Mouse (Mus musculus) layer of hippocampus, adult 2 months (tissue): ENCODE results near the gene Pqlc2. TPM values are rescaled to one million over a fixed set of nuclear protein-coding genes. Genes with fewer than 3 reads are reported as not detected.

Experiments
- DNase-seq, 2 experiments: peaks; one replicate each; pipeline ENCODE4 v3.0.0; 2022; ENCODE audit warnings: low spot score in 2 of 2
- H3K27ac ChIP-seq: fragments of 200-600 bp; 2 replicates; pipeline ENCODE4 v1.8.1; 2022
- H3K4me3 ChIP-seq: fragments of 200-600 bp; 2 replicates; pipeline ENCODE4 v1.8.1; 2022; ENCODE audit warnings: mild to moderate bottlenecking
- CTCF ChIP-seq: fragments of 200-600 bp; conservative IDR thresholded peaks from 2 replicates; pipeline ENCODE4 v1.8.1; 2022; ENCODE audit warnings: antibody characterized with exemption, mild to moderate bottlenecking, moderate library complexity
- microRNA-seq, 2 experiments: library from miRNA; unstranded; fragments of <30 nt; microRNA quantifications; one replicate each; pipeline ENCODE4 v1.2.0; 2021
- total RNA-seq, 2 experiments: library from RNA; stranded (reverse); gene quantifications; 2 replicates each; pipeline ENCODE4 v1.2.3; 2021

The Pqlc2 gene
- total RNA-seq, 2 experiments from 2014 or later, result 12.5 to 13.3 TPM

DNA sequence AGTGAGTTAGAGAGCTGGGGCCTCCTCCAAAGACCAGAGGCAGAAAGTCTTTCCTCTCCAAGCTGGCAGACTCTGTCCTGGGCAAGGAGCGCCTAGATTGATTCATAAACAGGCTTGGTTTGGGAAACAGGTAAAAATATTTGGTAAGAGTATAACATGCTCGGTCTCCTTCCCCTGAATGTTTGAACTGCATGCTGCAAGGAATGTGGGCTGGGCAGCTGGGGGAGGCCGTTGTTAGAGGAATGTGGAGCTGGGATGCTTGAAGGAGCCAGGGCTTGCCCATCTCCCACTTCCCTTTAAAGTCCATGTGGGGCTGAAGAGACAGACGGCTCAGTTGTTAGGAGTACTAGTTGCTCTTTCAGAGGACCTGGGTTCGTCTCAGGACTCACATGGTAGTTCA is 60.5 kb downstream of the Pqlc2 start:
- H3K4me3 ChIP-seq, result no peak overlapping the region
- DNase-seq, result no peak
- peak overlapping the region; percentile 49; the same call in 1 of the 2 replicates for H3K27ac ChIP-seq
- TF ChIP-seq CTCF, result no peak

DNA sequence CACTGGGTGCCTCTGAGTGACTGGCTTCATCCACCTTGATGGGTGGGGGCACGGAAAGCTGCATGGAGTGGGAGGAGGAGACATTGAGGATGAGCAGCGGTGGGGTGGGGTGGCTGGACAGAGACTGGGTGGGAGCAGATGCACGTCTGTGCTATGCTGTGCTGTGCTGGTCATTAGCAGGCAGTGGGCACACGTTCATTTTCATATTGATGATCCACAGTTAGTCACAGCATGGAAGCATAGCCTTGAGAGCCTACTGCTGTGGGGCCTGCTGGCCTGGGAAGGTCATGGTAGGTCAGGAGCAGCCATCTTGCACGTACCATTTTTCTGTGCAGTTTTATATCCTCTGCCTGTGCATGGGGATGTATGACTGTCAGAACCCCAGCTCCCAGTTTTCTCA is 61.8 kb downstream of the Pqlc2 start:
- TF ChIP-seq CTCF, result no peak
- Histone ChIP-seq H3K27ac (peak overlapping the region; percentile 49), H3K4me3 (no peak overlapping the region)
- DNase-seq, result no peak

DNA sequence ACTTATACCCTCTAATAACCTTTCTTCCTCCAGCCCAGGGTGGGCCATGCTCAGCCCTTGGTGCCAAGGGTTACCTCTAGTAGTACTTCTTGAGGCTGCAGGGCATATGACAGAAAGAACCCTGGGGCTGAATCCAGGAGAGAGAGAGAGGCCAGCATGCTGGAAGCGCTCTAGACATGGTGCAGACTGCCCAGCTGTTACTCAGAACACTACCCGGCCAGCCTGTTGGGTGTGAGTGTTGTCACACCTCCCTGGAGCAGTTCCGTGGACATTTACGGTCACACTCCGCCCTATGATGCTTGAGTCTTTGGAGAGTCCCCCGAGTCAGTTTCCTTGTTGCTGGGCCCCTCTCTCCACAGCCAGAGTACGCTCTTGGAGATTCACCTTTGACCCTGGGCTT is 62.5 kb downstream of the Pqlc2 start:
- Histone ChIP-seq H3K27ac (peak overlapping the region; percentile 32; the same call in 1 of the 2 replicates), H3K4me3 (no peak overlapping the region)
- no peak for DNase-seq
- no peak for TF ChIP-seq CTCF

DNA sequence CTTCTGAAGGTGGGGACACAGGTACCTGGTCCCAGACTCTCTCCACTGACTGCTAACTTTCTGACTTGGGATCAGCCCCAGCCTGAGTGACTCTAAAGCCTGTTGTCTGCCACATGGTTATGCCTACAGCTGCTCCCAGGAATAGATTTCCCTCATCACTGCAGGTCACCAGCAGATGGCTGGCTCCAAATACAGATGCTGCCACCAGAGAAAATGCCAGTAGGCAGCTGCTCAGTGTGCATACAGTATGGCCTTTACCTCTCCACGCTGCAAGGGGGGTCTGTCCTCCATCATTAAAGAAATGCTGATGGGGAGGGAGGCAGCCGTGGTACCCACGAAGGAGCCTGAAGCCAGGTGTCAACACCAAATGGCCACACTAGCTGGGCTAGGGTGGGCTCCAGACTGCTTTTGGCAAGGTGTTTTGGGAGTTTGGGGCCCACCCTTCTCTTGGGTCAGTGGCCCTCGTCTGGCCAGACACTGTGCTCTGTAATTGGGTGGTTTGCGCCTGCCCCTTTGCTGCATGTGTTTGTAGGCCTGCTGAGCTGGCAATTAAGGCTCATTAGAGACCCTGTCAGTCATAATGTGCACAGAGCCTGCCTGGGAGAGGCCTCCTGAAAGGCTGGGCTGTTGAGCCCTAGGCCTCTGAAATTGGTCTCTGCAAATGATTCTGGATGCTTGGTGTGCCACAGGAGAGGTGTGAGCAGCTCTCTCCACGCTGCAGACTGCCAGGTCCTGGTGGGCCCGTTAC is 64.2 kb downstream of the Pqlc2 start:
- no peak for TF ChIP-seq CTCF
- Histone ChIP-seq H3K4me3 (no peak overlapping the region), H3K27ac (peak overlapping the region; percentile 67)
- no peak for DNase-seq

DNA sequence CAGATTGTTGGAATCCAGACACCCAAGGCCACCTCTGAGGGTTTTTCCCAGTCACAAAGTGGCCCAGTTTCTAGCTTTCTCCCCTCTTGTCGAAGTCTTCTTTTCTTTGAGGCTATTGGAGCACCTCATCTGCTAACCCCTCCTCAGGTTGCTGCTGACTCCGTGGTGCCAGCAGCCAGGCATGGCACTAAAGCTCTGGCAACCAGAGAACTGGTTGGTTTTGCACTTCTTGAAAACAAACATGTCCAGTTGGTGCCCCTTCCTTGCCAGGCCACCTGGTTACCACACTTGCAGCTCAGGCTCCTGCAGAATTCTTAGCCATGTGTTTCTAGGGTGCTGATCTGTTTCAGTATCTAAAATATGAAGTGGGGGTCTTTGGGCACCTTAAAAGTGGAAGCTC is 65.0 kb downstream of the Pqlc2 start:
- TF ChIP-seq CTCF, result no peak
- Histone ChIP-seq H3K27ac (peak overlapping the region; percentile 67), H3K4me3 (no peak overlapping the region)
- DNase-seq, result no peak

DNA sequence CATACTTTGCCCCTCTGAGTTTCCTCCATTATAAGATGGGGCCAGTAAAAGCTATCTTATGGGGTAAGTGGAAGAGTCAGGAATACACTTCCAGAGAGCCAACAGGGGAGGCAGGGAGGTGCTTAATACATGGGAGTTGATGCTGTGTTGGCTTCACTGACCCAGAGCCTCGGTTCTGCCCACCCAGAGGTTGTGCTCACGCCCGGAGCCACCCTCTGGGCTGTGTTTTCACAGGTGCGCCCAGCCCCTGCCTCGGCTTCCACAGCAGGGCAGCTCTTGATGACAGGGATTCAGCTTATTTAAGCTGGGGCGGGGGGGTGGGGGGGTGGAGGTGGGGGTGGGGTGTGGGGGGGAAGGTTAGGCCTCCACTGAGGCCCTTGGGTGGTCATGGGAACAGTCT is 65.7 kb downstream of the Pqlc2 start:
- Histone ChIP-seq H3K27ac (peak overlapping the region; percentile 73), H3K4me3 (no peak overlapping the region)
- no peak for DNase-seq
- TF ChIP-seq CTCF, result no peak

DNA sequence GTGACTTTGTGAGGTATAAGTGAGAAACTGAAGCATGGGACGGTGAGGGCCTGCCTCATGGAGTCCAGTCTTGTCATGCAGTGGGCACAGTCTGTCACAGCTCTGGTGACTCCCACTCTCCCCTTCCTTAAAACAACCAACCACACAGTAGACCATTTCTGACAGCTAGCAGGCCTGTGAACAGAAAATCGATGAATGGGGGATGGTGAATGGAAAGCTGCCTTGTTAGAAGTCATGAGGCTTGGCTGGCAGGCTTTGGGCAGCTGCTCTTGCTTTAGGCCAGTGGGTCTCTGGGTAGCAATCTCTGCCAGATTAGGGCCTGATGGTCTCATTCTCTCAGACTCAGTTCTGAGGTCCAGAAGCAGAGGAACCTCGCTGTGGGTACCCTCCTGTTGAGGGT is 66.3 kb downstream of the Pqlc2 start:
- no peak for TF ChIP-seq CTCF
- H3K4me3 ChIP-seq, result no peak overlapping the region
- peak overlapping the region; percentile 73 for H3K27ac ChIP-seq
- no peak for DNase-seq

Small RNA genes lying within 50 kb of the gene (microRNA-seq; reads per million reads assigned to microRNA genes)
- gene Gm24245, result 0 reads per million in 2 experiments
- gene Gm25732, result 0.32 to 0.55 reads per million in 2 experiments

Other genes starting within 250 kb of the Pqlc2 start
- gene Htr6, start 235.1 kb downstream of the Pqlc2 start, total RNA-seq, result 1 to 10 TPM; 7.3 to 7.6 TPM
- 10 to 100 TPM; 84.4 to 89.9 TPM for gene Nbl1, start 217.7 kb downstream of the Pqlc2 start, total RNA-seq
- gene Minos1, start 179.6 kb downstream of the Pqlc2 start, total RNA-seq, result 100 to 1,000 TPM; 184 to 196 TPM
- gene Capzb, start 117.8 kb downstream of the Pqlc2 start, total RNA-seq, result 100 to 1,000 TPM; 374 to 416 TPM
- gene Akr7a5, start within 50 bp of the Pqlc2 start, total RNA-seq, result 10 to 100 TPM; 31.6 to 32.9 TPM
- 10 to 100 TPM; 51.5 to 53.6 TPM for gene Mrto4, start 41.9 kb upstream of the Pqlc2 start, total RNA-seq
- 10 to 100 TPM; 90.8 to 96.6 TPM for gene Emc1, start 41.9 kb upstream of the Pqlc2 start, total RNA-seq
- 100 to 1,000 TPM; 171 to 176 TPM for gene Ubr4, start 41.9 kb upstream of the Pqlc2 start, total RNA-seq
- 10 to 100 TPM; 15.7 to 17.5 TPM for gene Iffo2, start 219.8 kb upstream of the Pqlc2 start, total RNA-seq